Mouse (Mus musculus) testis, adult 2 months (tissue): Measurements from ENCODE around the gene Rcl1.

Experiments used
- CTCF ChIP-seq: fragments of 200-500 bp; IDR thresholded peaks from 2 replicates; pipeline ENCODE4 v1.5.1; 2012; ENCODE audit warnings: low read depth, mild to moderate bottlenecking, inconsistent platforms, low read length, moderate library complexity; ENCODE audit not compliant: control insufficient read depth, insufficient read depth, insufficient replicate concordance
- POLR2A ChIP-seq: fragments of 200-500 bp; IDR thresholded peaks from 2 replicates; pipeline ENCODE4 v1.6.1; 2012; ENCODE audit warnings: low read depth, mild to moderate bottlenecking, inconsistent platforms, low read length, moderate library complexity; ENCODE audit not compliant: control insufficient read depth

DNA sequence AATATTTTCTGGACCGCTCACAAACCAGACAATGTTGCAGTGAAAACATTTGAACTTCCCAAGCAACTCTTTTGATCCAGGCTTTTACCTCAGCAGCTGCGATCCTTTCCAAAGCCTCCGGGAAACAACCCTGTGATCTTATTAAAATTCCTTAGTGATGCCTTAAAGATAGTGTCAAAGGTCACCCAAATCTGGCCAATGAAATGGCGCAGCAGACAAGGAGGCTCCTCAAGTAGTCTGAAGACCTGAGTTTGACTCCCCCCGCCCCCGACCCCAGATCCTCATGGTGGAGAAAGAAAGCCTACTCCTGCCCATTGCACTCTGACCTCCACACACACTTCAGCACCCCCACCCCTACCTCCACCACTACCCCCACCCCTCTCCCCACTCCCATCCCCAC is 40.9 kb upstream of the Rcl1 start:
- TF ChIP-seq CTCF (no peak), POLR2A (no peak)
